Mouse (Mus musculus): ENCODE results near the gene Hdlbp.

GRCm38 (mm10) chr1:93495312-93495711, 16.7 kb upstream of the Hdlbp start:
- TF ChIP-seq POLR2A (IDR thresholded peaks at IDR 0.05; ENCODE audit: control insufficient read depth in 1 of 2, insufficient read depth in 1 of 2, low read depth in 1 of 2, low read length in 2 of 2, poor library complexity in 1 of 2) (no peak), USF1 (IDR thresholded peaks at IDR 0.05; ENCODE audit: low read depth, low read length) (no peak), GATA1 (IDR thresholded peaks at IDR 0.05; ENCODE audit: low read depth, low read length) (no peak), CTCF (IDR thresholded peaks at IDR 0.05 in 2 of 3, conservative IDR thresholded peaks at IDR 0.05 in 1 of 3; ENCODE audit: control insufficient read depth in 1 of 3, insufficient read depth in 1 of 3, low read depth in 2 of 3, low read length in 3 of 3, poor library complexity in 1 of 3, severe bottlenecking in 1 of 3) (no peak), CHD1 (IDR thresholded peaks at IDR 0.05; ENCODE audit: low read depth, low read length) (no peak), POLR2AphosphoS2 (IDR thresholded peaks at IDR 0.05; ENCODE audit: low read length) (0 out of 2 replicates have a peak, but pooled peaks have one; percentile 52), ZNF384 (IDR thresholded peaks at IDR 0.05; ENCODE audit: low read depth, low read length) (no peak), GABPA (IDR thresholded peaks at IDR 0.05; ENCODE audit: low read depth, low read length) (no peak), TCF12 (IDR thresholded peaks at IDR 0.05; ENCODE audit: low read depth, low read length) (no peak)
